Comparison of ENCODE assay signal across 7 mouse cellular contexts in the genomic region with DNA sequence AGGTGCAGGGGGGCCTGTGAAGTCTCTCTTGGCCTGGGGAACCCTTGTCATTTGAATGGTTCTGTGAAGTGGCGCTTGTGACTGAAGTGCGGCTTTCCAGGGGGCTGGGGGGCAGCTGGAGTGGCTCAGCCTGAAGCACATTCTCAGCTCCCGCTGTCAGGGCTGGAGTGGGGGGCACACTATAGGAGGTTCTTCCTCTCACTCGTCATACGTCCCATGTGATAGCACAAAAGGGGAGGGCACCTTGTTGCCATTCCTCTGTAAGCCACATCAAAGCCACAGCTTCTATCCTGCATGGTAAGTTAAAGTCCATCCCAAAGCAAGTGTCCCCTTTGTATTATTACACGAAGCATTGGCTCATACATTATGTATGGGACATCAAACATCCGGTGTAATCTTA. TPM values are rescaled to one million over a fixed set of nuclear protein-coding genes. Genes with fewer than 3 reads are reported as not detected.
DNase-seq lines count a peak whose midpoint lies in the region; ATAC-seq and TF ChIP-seq lines count a peak whose summit lies in the region.

No protein-coding gene starts in this region.

- peak overlapping the region; percentile 17; the same call in 1 of the 2 replicates for H3K27ac ChIP-seq in hindbrain, embryonic 10.5 days
- no peak overlapping the region for H3K27ac ChIP-seq in hindbrain, postnatal 0 days
- peak overlapping the region; percentile 92 for H3K27ac ChIP-seq in liver, embryonic 16.5 days (ENCODE audit: low read length)

- 67% methylated on average over 7 of the region's 7 CpGs for WGBS in hindbrain, embryonic 10.5 days
- 57% methylated on average over 7 of the region's 7 CpGs for WGBS in hindbrain, postnatal 0 days
- 61% methylated on average over 7 of the region's 7 CpGs for WGBS in liver, embryonic 16.5 days (ENCODE audit: insufficient replicate concordance)

- no peak overlapping the region for H3K4me2 ChIP-seq in hindbrain, postnatal 0 days (ENCODE audit: low read depth, low read length)
- H3K4me2 ChIP-seq in liver, embryonic 16.5 days (ENCODE audit: low read depth, low read length) = peak overlapping the region; percentile 40

- no peak for DNase-seq in hindbrain, embryonic 10.5 days (ENCODE audit: low spot score)
- no peak for DNase-seq in hindbrain, postnatal 0 days (ENCODE audit: low spot score)
- peak; percentile 51 for DNase-seq in thymus, postnatal 0 days (ENCODE audit: low spot score)
- no peak for DNase-seq in thymus, postnatal 10 days (ENCODE audit: low spot score in 2 of 2)
- DNase-seq in cerebellum, postnatal 14 days = no peak
- no peak for DNase-seq in B cell, adult 2 months

- no peaks in the 10 kb centered on the region for H3K27me3 ChIP-seq in hindbrain, embryonic 10.5 days (ENCODE audit: insufficient read depth, poor library complexity, severe bottlenecking)
- H3K27me3 ChIP-seq in hindbrain, postnatal 0 days (ENCODE audit: insufficient read depth, low read length) = no peaks in the 10 kb centered on the region
- no peaks in the 10 kb centered on the region for H3K27me3 ChIP-seq in liver, embryonic 16.5 days (ENCODE audit: control insufficient read depth, insufficient read depth, low read depth, low read length)

- no peak overlapping the region for H3K9ac ChIP-seq in hindbrain, postnatal 0 days (replicated peaks; ENCODE audit: low read length)
- H3K9ac ChIP-seq in liver, embryonic 16.5 days (ENCODE audit: low read depth, low read length) = peak overlapping the region; percentile 65

- TF ChIP-seq CTCF in hindbrain, postnatal 0 days (IDR thresholded peaks at IDR 0.05; ENCODE audit: low read depth) = no peak

- H3K4me1 ChIP-seq in hindbrain, embryonic 10.5 days (replicated peaks) = peaks cover 26% of the 10 kb centered on the region
- H3K4me1 ChIP-seq in hindbrain, postnatal 0 days (ENCODE audit: insufficient read depth, low read length) = no peaks in the 10 kb centered on the region
- H3K4me1 ChIP-seq in liver, embryonic 16.5 days (ENCODE audit: control insufficient read depth, low read depth, low read length) = peaks cover 50% of the 10 kb centered on the region

- H3K4me3 ChIP-seq in hindbrain, embryonic 10.5 days = no peak overlapping the region
- H3K4me3 ChIP-seq in hindbrain, postnatal 0 days (ENCODE audit: low read length) = no peak overlapping the region
- H3K4me3 ChIP-seq in liver, embryonic 16.5 days (ENCODE audit: low read depth, low read length) = no peak overlapping the region

- ATAC-seq in hindbrain, postnatal 0 days = no peak
- no peak for ATAC-seq in liver, embryonic 16.5 days (ENCODE audit: low read depth)

- H3K9me3 ChIP-seq in hindbrain, embryonic 10.5 days = no peaks in the 10 kb centered on the region
- H3K9me3 ChIP-seq in hindbrain, postnatal 0 days (ENCODE audit: low read length) = no peaks in the 10 kb centered on the region
- no peaks in the 10 kb centered on the region for H3K9me3 ChIP-seq in liver, embryonic 16.5 days (replicated peaks; ENCODE audit: control insufficient read depth, low read length)

- no peaks in the 10 kb centered on the region for H3K36me3 ChIP-seq in hindbrain, embryonic 10.5 days
- H3K36me3 ChIP-seq in hindbrain, postnatal 0 days (ENCODE audit: insufficient read depth, low read length) = no peaks in the 10 kb centered on the region
- H3K36me3 ChIP-seq in liver, embryonic 16.5 days (ENCODE audit: control insufficient read depth, insufficient read depth) = no peaks in the 10 kb centered on the region

RNA-seq across cellular contexts. Expression of gene Wdr26, which starts 19.5 kb away (rescaled TPM):
- 25.6 and 30.3 TPM in 2 replicates for polyA plus RNA-seq in hindbrain, embryonic 10.5 days (2016; fragmentation: Nextera tagmentation; extraction: Ambion mirVana)
- 40.1 and 47.0 TPM in 2 replicates for total RNA-seq in hindbrain, postnatal 0 days (2014; rRNA removed)
- 45.3 and 47.4 TPM in 2 replicates for polyA plus RNA-seq in hindbrain, postnatal 0 days (2015; fragmentation: Nextera tagmentation; extraction: Ambion mirVana)
- 47.9 and 56.5 TPM in 2 replicates for polyA plus RNA-seq in thymus, postnatal 0 days (2015; fragmentation: Nextera tagmentation; extraction: Ambion mirVana)
- polyA plus RNA-seq in liver, embryonic 16.5 days (2015; fragmentation: Nextera tagmentation; extraction: Ambion mirVana) = 42.9 and 46.1 TPM in 2 replicates
